Mouse (Mus musculus): ENCODE results near the gene Kbtbd12. TPM values are rescaled to one million over a fixed set of nuclear protein-coding genes. Genes with fewer than 3 reads are reported as not detected.

The Kbtbd12 gene
- total and polyA plus RNA-seq, 2 experiments from 2014 or later: 0.34 to 0.68 TPM

DNA sequence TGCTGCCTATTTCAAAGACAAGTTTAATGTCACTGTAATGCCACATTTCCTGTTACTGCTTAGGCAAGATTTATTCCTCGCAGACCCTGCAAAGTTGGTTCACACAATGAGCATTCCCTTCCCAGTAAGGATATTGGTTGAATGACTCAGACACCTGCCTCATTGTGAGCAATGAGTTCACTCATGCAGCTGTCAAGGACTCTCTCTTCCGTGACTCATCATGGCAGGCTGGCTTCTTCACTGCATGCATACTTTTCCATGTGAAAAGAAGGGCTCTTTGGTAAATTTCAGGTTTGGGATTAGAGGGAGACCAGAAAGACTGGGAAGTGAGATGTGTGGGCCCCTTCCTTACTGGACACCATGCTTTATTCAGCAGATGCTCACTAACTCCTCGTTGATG is 50.7 kb downstream of the Kbtbd12 start:
- DNase-seq (ENCODE audit: low spot score) (no peak), ATAC-seq (no peak)
- Histone ChIP-seq H3K9ac (replicated peaks; ENCODE audit: low read length) (no peak overlapping the region), H3K4me1 (ENCODE audit: insufficient read depth, low read length) (no peaks in the 10 kb centered on the region), H3K36me3 (ENCODE audit: insufficient read depth, low read length) (no peaks in the 10 kb centered on the region), H3K27me3 (ENCODE audit: insufficient read depth, low read length) (no peaks in the 10 kb centered on the region), H3K4me2 (ENCODE audit: low read depth, low read length) (no peak overlapping the region), H3K4me3 (ENCODE audit: low read length) (no peak overlapping the region), H3K9me3 (ENCODE audit: low read length) (no peaks in the 10 kb centered on the region), H3K27ac (no peak overlapping the region)
- no peak for TF ChIP-seq CTCF (IDR thresholded peaks at IDR 0.05; ENCODE audit: low read depth)
- 79% methylated on average over 3 of the region's 3 CpGs for WGBS

DNA sequence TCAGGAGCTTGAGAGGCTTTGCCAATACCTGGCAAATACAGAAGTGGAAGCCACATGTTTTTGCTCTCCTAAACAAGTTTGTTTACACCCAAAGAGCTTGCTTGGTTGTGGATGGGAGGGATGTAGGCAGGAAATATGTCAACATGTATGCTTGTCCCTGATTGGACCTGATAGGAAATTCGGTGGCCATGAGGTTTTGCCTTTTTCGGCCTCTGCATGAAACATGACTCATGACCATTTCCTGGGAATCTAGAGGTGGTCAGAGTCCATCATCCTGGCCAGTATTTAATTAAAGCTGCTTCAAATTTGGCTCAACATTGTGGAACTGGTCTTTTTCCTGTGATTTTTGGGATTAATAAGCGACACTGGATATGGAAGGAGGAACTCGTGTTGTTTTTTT is 53.8 kb downstream of the Kbtbd12 start:
- Histone ChIP-seq H3K9me3 (ENCODE audit: low read length) (no peaks in the 10 kb centered on the region), H3K4me2 (ENCODE audit: low read depth, low read length) (no peak overlapping the region), H3K9ac (replicated peaks; ENCODE audit: low read length) (no peak overlapping the region), H3K4me1 (ENCODE audit: insufficient read depth, low read length) (no peaks in the 10 kb centered on the region), H3K27ac (no peak overlapping the region), H3K27me3 (ENCODE audit: insufficient read depth, low read length) (no peaks in the 10 kb centered on the region), H3K36me3 (ENCODE audit: insufficient read depth, low read length) (no peaks in the 10 kb centered on the region), H3K4me3 (ENCODE audit: low read length) (no peak overlapping the region)
- no peak for ATAC-seq
- 90% methylated on average over 4 of the region's 4 CpGs for whole genome bisulfite sequencing
- no peak for TF ChIP-seq CTCF (IDR thresholded peaks at IDR 0.05; ENCODE audit: low read depth)
- DNase-seq (ENCODE audit: low spot score): no peak

- Histone ChIP-seq H3K27ac (no peak overlapping the region), H3K4me1 (ENCODE audit: insufficient read depth, low read length) (no peaks in the 10 kb centered on the region), H3K9ac (replicated peaks; ENCODE audit: low read length) (no peak overlapping the region), H3K9me3 (ENCODE audit: low read length) (no peaks in the 10 kb centered on the region), H3K36me3 (ENCODE audit: insufficient read depth, low read length) (no peaks in the 10 kb centered on the region), H3K27me3 (ENCODE audit: insufficient read depth, low read length) (no peaks in the 10 kb centered on the region), H3K4me3 (ENCODE audit: low read length) (no peak overlapping the region), H3K4me2 (ENCODE audit: low read depth, low read length) (no peak overlapping the region)
- no peak for ATAC-seq
- no peak for DNase-seq (ENCODE audit: low spot score)
- WGBS: 85% methylated on average over 11 of the region's 11 CpGs
- TF ChIP-seq CTCF (IDR thresholded peaks at IDR 0.05; ENCODE audit: low read depth): no peak
Measured at GRCm38 (mm10) chr6:88576495-88576894, 61.3 kb downstream of the Kbtbd12 start.

- DNase-seq (ENCODE audit: low spot score) (no peak), ATAC-seq (no peak)
- Histone ChIP-seq H3K27me3 (ENCODE audit: insufficient read depth, low read length) (peaks cover 9% of the 10 kb centered on the region; the same call in 1 of the 2 replicates), H3K27ac (no peak overlapping the region), H3K9ac (replicated peaks; ENCODE audit: low read length) (no peak overlapping the region), H3K9me3 (ENCODE audit: low read length) (no peaks in the 10 kb centered on the region), H3K36me3 (ENCODE audit: insufficient read depth, low read length) (no peaks in the 10 kb centered on the region), H3K4me2 (ENCODE audit: low read depth, low read length) (0 out of 2 replicates have a peak overlapping the region, but pooled peaks have one; percentile 7), H3K4me3 (ENCODE audit: low read length) (no peak overlapping the region), H3K4me1 (ENCODE audit: insufficient read depth, low read length) (no peaks in the 10 kb centered on the region)
- TF ChIP-seq CTCF (IDR thresholded peaks at IDR 0.05; ENCODE audit: low read depth): no peak
- 18% methylated on average over 7 of the region's 7 CpGs for WGBS
Measured at GRCm38 (mm10) chr6:88566676-88567075, 71.1 kb downstream of the Kbtbd12 start.

- H3K9ac ChIP-seq (replicated peaks; ENCODE audit: low read length): no peak overlapping the region
- H3K4me2 ChIP-seq (ENCODE audit: low read depth, low read length): no peak overlapping the region
- H3K27ac ChIP-seq: no peak overlapping the region
- peak; percentile 68 for TF ChIP-seq CTCF (IDR thresholded peaks at IDR 0.05; ENCODE audit: low read depth)
- no peaks in the 10 kb centered on the region for H3K9me3 ChIP-seq (ENCODE audit: low read length)
- DNase-seq (ENCODE audit: low spot score) (peak; percentile 41), ATAC-seq (no peak)
- H3K4me3 ChIP-seq (ENCODE audit: low read length): no peak overlapping the region
- 41% methylated on average over 6 of the region's 6 CpGs for WGBS
- H3K4me1 ChIP-seq (ENCODE audit: insufficient read depth, low read length): no peaks in the 10 kb centered on the region
- H3K27me3 ChIP-seq (ENCODE audit: insufficient read depth, low read length): peaks cover 9% of the 10 kb centered on the region; the same call in 1 of the 2 replicates
- H3K36me3 ChIP-seq (ENCODE audit: insufficient read depth, low read length): no peaks in the 10 kb centered on the region
Measured at GRCm38 (mm10) chr6:88565033-88565432, 72.7 kb downstream of the Kbtbd12 start.

GRCm38 (mm10) chr6:88560156-88560555 is 77.6 kb downstream of the Kbtbd12 start:
- WGBS: 94% methylated on average over 4 of the region's 4 CpGs
- Histone ChIP-seq H3K36me3 (ENCODE audit: insufficient read depth, low read length) (no peaks in the 10 kb centered on the region), H3K4me2 (ENCODE audit: low read depth, low read length) (no peak overlapping the region), H3K27ac (no peak overlapping the region), H3K9ac (replicated peaks; ENCODE audit: low read length) (no peak overlapping the region), H3K27me3 (ENCODE audit: insufficient read depth, low read length) (no peaks in the 10 kb centered on the region), H3K4me1 (ENCODE audit: insufficient read depth, low read length) (no peaks in the 10 kb centered on the region), H3K9me3 (ENCODE audit: low read length) (no peaks in the 10 kb centered on the region), H3K4me3 (ENCODE audit: low read length) (no peak overlapping the region)
- TF ChIP-seq CTCF (IDR thresholded peaks at IDR 0.05; ENCODE audit: low read depth): no peak
- ATAC-seq (no peak), DNase-seq (ENCODE audit: low spot score) (no peak)

DNA sequence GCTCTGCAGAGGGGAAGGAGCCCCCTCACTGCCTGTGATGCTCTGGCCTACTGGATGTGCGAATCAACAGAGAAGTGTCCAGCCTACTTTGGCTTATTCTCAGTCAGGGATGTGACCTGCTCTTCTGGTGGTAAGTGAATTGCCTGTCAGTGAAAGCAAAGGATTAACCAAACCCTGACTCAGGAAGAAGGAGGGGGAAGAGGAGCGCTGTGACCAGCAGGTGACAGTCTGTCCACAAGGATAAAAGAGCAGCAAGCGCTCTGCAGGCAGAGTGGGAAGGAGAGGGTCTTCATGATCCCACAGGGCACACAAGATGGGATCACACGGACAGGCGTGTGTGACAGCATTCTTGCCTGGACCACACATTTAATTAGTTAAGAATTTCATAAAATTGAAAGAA is 78.1 kb downstream of the Kbtbd12 start:
- H3K4me3 ChIP-seq (ENCODE audit: low read length): no peak overlapping the region
- no peak overlapping the region for H3K4me2 ChIP-seq (ENCODE audit: low read depth, low read length)
- TF ChIP-seq CTCF (IDR thresholded peaks at IDR 0.05; ENCODE audit: low read depth): peak; percentile 74
- no peaks in the 10 kb centered on the region for H3K36me3 ChIP-seq (ENCODE audit: insufficient read depth, low read length)
- peak; percentile 33 for DNase-seq (ENCODE audit: low spot score)
- H3K27me3 ChIP-seq (ENCODE audit: insufficient read depth, low read length): no peaks in the 10 kb centered on the region
- 30% methylated on average over 5 of the region's 5 CpGs for WGBS
- no peaks in the 10 kb centered on the region for H3K9me3 ChIP-seq (ENCODE audit: low read length)
- H3K4me1 ChIP-seq (ENCODE audit: insufficient read depth, low read length): no peaks in the 10 kb centered on the region
- no peak overlapping the region for H3K27ac ChIP-seq
- 0 out of 2 replicates have a peak, but pooled peaks have one; percentile 59 for ATAC-seq
- H3K9ac ChIP-seq (replicated peaks; ENCODE audit: low read length): no peak overlapping the region
